Mouse (Mus musculus): ENCODE data around the gene Mob3b. TPM values are rescaled to one million over a fixed set of nuclear protein-coding genes. Genes with fewer than 3 reads are reported as not detected.

Mob3b gene
- total RNA-seq, 2 experiments from 2014 or later, result 0.96 to 1.2 TPM

DNA sequence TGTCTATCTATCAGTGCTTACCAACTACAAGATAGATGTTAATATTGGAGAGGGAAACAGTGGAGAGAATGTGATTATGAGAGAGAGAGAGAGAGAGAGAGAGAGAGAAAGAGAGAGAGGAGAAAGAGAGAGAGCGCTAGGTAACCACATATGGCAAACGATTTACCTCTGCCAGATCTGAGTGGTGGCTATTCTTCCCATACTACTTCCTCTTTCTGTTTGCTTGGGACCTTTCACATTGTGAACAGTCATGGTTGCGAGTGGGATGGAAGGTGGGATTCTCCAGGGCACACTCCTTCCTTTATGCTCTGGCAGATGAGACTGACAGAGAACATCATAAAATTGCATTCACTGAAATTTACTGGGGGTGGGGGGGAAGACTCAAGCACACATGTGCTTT, 40.1 kb downstream of the Mob3b start:
- DNase-seq, result no peak
- intact Hi-C loops (cut with DNase I), result no loop called here

DNA sequence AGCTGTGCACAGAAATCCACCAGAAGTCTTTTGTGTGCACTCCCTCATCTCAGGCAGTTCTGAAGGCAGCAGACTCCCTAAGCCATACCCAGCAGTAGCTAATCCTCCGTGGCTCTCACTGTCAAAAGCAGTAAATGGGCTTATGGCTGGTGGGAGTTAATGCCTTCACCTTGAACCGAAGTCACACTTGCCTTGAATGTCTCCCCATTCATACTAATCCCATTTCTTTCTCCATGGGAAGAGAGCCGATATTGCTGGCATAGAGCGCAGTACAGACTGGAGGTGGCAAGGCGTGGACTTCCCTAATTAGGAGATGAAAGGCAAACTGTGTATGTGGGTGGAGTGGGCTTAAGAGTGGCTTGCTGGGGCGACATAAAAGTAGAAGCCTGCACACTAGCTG, 41.4 kb downstream of the Mob3b start:
- intact Hi-C loops (cut with DNase I), result no loop called here
- no peak for DNase-seq

DNA sequence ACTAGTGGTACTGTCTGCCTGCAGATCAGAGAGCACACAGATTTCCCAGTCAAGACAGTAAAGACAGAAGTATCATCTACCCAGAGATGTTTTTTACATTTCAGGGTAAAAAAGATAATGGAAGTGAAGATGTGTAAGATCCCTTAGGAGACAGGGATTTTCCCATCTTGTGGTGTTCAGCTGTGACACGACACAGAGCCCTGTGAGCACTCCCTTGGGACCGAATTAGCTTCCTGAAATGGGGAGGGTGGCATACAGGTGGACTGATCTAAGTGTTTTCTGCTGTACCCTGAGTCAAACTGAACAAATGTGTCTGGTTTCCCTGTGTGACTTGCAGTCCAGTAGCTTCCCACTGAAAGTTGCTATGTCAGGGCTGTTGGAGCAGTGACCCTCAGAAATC, 42.3 kb downstream of the Mob3b start:
- DNase-seq, result no peak
- intact Hi-C loops (cut with DNase I), result no loop called here

DNA sequence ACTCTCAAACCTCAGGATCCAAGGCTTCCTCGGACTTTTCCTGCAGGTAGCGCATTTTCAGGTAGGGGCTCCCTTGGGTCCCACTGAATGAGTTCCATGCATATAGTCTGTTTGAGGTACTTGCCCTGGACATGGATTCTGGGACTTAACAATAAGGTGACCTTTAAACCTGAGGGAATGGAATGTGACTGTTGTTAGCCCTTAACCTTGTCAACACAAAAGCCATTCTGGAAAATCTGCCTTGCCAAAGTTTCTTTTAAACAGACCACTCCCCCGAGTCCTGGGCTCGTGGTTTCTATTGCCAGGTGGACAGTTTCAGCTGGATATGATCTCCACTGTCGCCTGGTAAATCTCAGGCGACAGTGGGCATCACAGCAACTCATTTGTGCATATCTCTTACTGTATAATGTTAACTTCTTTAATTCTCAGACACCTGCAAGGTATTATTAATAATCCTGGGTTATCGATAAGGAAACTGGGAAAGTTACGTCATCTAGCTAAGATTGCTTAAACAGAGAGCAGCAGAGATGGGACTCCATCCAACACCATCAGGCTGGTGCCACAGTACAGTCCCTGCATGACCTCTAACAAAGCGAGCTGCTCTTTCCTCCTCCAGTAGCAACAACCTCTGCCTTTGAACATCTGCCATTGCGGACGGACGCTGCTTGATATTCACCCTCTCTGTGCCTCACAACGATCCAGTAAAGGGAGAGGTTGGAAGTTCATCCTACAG, 43.6 kb downstream of the Mob3b start:
- intact Hi-C loops (cut with DNase I), result no loop called here
- no peak for DNase-seq

DNA sequence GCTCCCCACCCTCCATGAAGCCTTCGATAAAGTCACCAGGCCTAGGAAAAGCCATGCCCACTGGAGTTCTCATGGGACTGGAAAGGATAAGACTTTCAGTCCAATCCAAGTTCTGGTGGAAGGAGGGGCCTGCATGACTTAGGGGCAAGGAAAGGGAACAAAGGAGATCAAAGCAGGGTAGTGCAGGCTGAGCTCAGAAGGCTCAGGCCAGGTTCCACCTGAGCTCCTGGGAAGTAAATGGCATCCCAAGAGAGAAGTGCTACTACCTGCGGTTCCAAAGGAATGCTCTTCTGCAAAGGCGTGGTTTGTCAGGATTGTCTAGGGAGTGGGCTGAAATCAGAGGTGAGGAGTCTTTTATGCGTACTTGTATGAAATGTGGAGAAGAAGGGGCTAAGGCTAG, 44.8 kb downstream of the Mob3b start:
- intact Hi-C loops (cut with DNase I), result no loop called here
- DNase-seq, result no peak

DNA sequence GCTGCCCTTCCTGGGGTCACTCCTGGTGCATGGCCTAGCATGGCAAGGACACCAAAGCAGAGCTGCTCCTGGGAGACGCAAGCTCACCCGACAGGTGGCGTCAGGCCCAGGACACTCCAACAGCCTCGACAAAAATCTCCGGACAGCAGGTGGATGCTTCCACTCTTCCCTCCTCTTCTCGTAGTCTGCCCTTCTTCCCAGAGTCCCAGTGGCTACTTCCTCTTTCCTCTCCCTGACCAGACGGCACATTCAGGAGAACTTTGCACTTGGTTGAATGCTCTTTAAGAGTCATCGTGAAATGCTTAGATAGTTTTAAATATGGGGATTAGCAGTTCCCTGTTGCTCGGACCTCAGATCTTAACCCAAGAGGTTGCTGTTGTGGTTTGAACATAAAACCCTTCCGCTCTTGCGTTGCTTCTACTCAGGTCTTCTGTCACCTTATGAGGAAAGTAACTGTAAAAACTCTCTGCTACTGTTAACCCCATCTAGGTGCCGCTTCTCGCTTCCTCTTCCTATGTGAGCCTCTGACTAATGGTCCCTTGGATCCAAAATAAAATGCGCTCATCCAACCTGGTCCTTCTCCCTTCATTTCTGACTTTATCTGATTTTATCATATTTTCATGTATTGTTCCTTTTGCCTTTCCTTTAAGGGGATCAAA, 52.0 kb downstream of the Mob3b start:
- no peak for DNase-seq
- intact Hi-C loops (cut with DNase I), result no loop called here

DNA sequence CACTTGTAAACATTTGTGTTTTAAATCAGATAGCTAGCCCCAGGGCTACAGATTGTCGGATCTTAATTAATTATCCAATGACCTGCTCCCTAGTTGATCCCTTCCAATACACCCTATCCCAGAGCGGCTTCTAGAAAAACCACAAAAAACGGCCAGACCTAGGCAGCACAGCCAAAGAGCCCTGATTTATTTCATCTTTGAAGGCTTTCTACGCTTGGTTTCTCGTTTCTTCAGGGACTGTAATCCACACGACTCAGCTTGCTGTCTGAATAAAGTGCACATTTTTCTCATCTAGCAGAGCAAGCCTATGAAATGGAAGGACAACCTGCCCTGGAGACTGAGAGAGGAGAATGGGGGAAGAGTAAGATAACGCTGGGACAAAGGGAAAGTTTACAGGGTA, 56.1 kb downstream of the Mob3b start:
- no peak for DNase-seq
- intact Hi-C loops (cut with DNase I), result no loop called here

DNA sequence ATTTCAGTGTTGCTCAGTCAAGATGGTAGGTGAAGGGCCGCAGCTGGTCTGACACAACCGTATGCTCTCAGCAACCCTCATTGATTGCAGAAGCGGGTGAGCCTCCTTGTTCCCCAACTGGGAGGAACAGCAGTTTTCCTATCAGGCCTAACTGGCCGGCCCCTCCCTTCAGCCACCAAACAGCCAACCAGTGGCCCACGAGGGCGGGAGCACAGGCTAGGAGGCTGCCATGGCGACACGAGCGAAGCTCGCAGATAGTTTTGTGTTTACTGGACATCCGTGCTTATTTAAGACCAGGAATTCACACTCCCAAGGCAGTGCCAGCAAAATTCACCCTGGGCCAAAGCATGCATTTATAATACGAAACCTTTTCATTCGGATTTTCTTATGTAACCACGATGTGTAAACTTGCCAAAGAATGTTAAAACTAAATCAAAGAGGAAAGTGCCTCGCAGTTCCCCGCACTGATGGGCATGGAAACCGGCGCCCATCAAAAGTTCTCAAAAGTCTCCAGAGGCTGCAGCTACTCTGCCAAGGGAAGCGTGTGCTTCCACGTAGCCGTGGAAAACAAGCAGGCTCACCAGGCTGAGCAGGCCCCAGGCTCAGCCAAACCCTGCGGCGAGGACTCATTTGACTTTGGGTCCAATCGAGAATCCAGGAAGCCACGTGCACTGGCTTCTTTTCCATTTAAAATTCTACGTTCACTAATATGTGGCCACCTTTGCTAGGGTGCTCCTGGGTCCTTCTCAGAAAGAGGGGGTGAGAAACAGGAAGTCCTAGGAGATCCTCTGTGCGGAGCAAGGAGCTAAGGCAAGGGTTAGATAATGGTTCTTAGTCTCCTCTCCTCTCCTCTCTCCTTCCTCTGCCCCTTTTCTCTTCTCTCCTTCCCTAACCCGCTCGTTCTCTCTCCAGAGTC, 57.2 kb downstream of the Mob3b start:
- peak; percentile 82 to 85 for DNase-seq
- intact Hi-C loops (cut with DNase I), result no loop called here

DNA sequence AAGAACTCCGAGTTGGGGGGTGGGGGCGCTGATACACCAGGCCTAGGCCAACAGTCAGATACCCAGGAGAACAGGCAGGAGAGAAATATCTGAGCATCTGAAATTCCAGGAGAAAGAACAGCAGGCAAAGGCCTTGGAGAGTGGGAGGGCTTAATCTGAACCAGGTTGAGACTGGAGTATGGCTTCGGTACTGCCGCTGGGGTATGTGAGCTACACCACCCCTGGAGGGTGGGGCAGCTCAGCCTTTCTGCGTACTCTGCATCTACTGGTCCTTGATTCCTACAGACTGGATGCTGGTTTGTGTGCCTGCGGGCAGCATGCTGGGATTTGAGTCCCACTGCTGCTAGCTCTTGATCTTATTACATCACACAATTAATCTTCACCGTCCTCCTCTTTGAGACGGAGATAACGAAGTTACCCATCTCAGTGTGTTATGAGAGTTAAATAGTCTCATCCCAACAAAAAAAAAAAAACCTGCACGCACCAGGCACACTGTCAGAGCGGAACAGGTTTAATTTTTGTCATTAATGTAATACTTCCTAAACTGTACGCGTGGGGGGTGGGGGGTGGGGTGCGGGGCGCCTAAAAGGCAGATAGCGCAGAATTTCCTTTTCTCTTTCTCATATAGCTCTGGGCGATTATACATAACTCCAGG, 57.9 kb downstream of the Mob3b start:
- DNase-seq, result no peak
- intact Hi-C loops (cut with DNase I), result no loop called here

DNA sequence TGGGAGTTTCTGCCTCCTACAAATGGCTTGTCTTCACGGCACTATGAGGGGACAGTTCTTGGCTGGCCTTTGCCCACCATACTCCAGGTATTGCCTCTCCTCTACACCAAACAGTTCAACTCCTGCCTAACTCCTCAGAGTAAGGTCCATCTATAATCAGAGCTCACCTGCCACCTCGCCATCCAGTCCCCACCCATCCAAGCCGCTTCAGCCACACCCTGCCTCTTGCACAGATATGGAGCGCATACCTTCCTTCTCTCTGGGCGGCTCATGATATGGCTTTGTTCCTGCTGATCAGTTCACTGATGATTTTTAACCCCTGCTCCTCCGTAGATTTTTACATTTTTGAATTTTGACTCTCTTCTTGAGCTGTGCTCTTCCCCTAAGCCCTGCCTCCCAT, 58.7 kb downstream of the Mob3b start:
- intact Hi-C loops (cut with DNase I), result no loop called here

DNA sequence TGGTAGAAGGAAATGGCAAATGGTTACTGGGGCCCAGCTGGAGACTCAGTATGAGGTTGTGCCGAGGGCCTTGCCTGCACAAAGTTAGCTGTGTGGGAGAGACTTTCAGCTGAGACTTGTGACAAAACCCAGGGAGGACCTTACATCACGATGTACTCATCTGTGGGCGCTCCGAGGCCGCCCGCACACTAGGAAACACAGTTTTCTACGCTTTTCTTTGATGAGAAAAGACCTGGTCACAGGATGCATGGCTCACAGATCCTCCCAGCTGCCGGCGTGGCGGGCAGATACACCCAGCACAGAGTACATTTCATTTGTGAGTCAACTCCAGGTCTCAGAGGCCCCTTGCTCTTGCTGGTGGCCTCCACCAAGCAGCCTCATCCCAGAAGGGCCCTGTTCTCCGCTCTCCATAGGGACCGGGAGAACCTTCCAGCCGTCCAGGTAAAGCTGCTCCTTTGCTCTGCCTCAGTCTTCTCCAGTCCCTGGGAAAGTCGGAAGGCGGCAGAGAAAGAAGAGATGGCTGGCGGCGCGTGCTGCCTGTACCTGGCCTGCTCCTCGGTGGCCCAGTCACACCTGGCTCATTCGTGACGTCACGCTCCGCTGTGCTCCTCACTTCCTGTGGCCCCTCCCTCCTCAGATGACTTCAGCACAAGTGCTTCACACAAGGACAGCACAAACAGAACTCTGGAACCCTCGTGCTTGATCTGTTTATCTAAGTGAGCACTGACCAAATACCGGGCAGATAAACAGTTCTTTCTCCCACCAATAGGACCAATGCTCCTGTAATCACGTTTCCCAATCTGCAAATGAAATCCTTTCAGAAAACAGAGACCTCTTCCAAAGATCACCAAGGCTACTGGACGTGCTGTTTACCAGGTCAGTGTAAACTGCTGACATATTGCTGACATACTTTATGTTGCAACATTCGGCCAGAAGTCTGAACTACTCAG, 60.8 kb downstream of the Mob3b start:
- intact Hi-C loops (cut with DNase I), result no loop called here
- DNase-seq, result no peak

More for the DNA sequence above, 58.7 kb downstream of the Mob3b start:
- DNase-seq, result no peak

DNA sequence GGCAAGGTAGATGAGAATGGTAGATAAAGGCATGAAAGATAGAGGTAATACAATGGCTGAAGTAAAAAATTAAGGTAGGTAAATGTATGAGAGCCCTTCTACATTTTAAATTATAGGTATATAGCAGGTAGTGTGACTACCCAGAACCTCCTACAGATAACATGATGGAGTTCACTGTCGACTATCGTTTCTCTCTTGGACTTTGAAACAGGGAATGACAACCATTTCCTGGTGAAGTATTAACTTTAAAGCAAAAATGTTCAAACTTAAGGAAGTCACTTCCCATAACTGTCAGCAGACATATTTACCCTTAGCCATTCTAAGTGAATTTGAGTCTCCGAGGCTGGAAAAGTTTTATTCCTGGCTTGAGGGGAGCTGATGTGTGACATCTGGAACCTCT, 64.8 kb downstream of the Mob3b start:
- intact Hi-C loops (cut with DNase I), result no loop called here
- no peak for DNase-seq

DNA sequence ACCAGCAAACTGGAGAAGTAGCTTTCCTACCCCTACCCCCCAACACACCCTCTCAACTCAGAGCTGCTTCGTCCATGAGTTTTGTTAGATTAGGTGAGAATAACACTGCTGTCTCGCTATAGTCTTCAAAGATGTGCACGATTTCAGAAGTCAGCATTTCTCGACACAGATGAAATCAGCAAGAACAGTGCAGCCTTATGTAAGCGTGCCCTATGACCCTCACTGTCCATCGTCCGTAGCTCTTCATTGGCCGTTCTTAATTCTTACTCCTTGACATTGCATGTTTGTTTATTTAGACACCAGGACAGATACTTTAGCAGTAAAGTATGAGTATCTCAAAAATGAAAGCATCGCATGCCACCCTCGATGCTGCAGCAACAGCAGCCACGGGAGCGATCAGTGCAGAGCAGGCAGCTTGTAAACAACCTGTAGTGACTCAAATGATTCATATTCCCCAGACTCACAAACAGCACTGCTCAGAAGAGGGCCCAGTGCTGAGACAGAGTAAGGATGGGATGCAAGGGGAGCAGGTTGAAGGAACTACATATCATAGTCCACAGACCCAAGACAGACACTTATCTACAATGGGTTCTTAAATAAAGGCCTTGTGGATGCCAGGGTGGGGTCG, 66.0 kb downstream of the Mob3b start:
- DNase-seq, result no peak
- intact Hi-C loops (cut with DNase I), result no loop called here

DNA sequence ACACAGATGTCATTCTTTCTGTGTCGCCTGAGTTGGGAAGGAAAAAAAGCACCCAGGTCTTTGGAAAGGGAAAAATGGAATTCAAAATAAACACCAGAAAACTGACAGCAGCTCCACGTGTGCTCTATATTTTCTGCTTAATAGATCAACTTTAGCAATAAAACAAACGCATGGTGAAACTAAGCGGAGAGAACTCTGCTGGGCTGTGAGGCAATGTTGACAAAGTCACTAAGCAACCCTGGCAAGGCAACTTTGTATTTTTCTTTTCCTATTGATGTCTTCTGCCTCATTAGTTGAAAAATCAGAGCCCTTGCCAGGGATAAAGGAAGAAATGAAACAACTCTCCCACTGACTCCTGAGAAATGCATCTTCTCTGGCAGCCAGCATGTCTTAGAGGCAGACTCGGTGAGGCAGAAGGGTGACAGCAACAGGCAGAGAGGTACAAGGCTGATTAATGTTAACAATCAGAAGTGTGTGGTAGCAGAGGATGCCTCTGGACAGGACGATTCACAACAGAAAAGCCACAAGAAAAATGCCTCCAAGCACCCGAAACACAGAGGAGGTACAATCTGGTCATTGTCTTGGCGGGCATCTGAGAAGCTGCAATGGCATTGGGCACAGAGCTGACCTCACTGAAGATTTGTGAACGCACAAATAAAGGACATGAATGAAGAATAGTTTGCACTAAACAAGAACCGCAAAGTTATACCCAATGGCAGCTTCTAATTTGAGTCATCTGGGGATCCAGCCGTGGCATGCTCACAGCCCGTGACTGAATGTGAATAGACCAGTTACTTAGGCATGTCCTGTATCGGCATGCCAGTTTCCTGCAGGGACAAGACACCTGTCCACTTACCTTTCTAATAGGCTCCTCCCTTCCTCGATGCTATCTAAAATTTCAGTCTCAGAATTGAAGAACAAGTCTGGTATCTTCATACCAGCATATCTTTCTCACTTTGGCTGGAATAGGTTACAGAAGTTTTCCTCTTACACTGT, 67.7 kb downstream of the Mob3b start:
- intact Hi-C loops (cut with DNase I), result no loop called here
- DNase-seq, result no peak

DNA sequence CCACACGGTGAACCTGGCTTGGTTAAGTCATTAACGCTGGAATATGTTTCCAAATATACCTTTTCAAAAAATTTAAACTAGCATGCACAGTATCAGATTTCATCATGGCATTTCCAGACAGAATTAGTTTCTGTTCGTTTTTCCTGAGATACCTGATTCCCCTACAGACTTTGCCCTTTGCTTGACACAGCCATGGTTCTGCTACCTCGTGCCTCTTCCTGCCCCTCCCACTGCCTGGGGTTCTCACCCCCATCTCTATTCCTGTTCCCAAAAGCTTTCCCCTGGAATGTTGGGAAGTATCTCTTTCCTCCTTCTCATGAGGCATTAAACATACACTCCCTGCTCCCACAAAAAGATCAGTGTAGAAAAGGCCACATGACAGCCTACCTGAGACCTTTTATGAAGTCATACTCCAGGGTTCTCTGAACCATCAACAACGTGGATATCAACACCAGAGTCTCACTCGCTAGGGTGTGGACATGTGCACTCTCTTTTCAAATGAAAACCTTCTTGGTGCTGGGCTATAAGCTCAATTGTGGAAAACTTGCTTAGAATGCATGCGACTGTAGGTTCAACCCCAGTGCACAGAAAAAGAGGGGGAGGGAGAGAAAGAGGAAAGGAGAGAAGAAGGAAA, 71.1 kb downstream of the Mob3b start:
- intact Hi-C loops (cut with DNase I), result no loop called here
- DNase-seq, result no peak

DNA sequence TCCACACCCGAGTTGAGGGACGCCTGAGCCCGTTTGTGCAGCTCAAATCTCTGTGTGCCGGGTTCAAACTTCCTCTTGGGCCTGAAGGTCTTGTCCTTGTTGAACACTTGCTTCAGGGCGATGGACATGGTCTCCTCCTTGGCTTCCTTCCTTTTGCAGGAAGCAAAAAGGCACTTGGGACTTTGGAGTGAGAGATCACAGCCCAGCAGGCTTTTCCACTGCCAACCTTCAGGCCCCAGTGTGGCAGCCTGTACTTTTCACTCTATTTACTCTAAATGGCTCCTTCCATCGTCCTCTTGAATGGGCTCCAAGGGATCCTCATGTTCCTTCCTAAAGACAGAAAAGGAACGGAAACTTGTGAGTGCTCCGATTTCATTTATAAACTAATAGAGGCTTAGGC, 73.2 kb downstream of the Mob3b start:
- no peak for DNase-seq
- intact Hi-C loops (cut with DNase I), result no loop called here

DNA sequence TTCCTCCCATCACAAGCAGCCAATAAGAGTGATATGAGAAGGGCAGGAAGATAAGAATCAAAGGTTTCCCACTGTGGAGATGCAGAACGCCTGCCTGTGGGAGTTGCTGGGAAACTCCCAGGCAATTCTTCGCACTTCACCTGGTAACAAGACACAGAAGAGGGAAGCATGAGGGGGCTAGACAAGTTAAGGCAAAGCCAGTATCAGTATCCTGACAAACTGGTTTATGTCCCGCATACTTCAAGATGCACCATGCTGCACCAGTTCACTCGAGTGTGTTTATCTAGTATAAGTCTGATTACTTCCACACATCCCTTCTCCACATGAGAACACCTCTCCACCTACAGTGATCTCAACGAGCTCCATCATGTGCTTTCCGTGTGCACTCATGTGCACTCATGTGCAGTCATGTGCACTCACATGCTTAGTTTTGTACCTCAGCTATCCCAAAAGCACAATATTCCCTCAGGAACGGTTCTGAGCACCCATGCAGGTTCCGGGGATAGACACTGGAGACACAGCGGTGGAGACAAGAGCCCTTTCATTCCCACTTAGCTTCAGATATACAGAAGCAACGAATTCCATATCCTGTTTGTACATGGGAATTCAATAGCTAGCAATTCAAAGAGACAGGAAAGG, 74.7 kb downstream of the Mob3b start:
- intact Hi-C loops (cut with DNase I), result no loop called here
- DNase-seq, result no peak

Measured in heart, postnatal 10 days (tissue).